Mouse (Mus musculus) mesoderm, embryonic 11.5 days (tissue): ENCODE data around the gene Msi2.

ENCODE experiments used
- DNase-seq: peaks from one replicate; pipeline ENCODE4 v3.0.0-alpha.2; 2012; ENCODE audit warnings: low read depth, low spot score

Gene Msi2

GRCm38 (mm10) chr11:88592099-88592498 is 126.2 kb downstream of the Msi2 start:
- DNase-seq = no peak

- no peak for DNase-seq
These were observed 127.7 kb downstream of the Msi2 start for GRCm38 (mm10) chr11:88590647-88591046.

- DNase-seq = no peak
These were observed 128.7 kb downstream of the Msi2 start for GRCm38 (mm10) chr11:88589641-88590040.

GRCm38 (mm10) chr11:88588688-88589210 is 129.6 kb downstream of the Msi2 start:
- DNase-seq = no peak

GRCm38 (mm10) chr11:88587710-88588109 is 130.6 kb downstream of the Msi2 start:
- DNase-seq = no peak

GRCm38 (mm10) chr11:88585880-88586279 is 132.4 kb downstream of the Msi2 start:
- no peak for DNase-seq

- peak; percentile 75 for DNase-seq
These were observed 133.1 kb downstream of the Msi2 start for GRCm38 (mm10) chr11:88585171-88585632.

GRCm38 (mm10) chr11:88583866-88584265 is 134.4 kb downstream of the Msi2 start:
- DNase-seq = no peak

GRCm38 (mm10) chr11:88583259-88583833 is 135.0 kb downstream of the Msi2 start:
- peak; percentile 74 for DNase-seq

GRCm38 (mm10) chr11:88582781-88583180 is 135.5 kb downstream of the Msi2 start:
- DNase-seq = no peak

- no peak for DNase-seq
These were observed 136.1 kb downstream of the Msi2 start for GRCm38 (mm10) chr11:88582021-88582707.

- DNase-seq = no peak
These were observed 136.9 kb downstream of the Msi2 start for GRCm38 (mm10) chr11:88581375-88581774.

GRCm38 (mm10) chr11:88578700-88579099 is 139.6 kb downstream of the Msi2 start:
- no peak for DNase-seq

GRCm38 (mm10) chr11:88577076-88577475 is 141.2 kb downstream of the Msi2 start:
- no peak for DNase-seq

GRCm38 (mm10) chr11:88576233-88576998 is 141.9 kb downstream of the Msi2 start:
- DNase-seq = no peak

- no peak for DNase-seq
These were observed 143.5 kb downstream of the Msi2 start for GRCm38 (mm10) chr11:88574575-88575360.

- DNase-seq = no peak
These were observed 145.3 kb downstream of the Msi2 start for GRCm38 (mm10) chr11:88573013-88573412.

GRCm38 (mm10) chr11:88572461-88572860 is 145.9 kb downstream of the Msi2 start:
- DNase-seq = peak; percentile 70

- no peak for DNase-seq
These were observed 147.6 kb downstream of the Msi2 start for GRCm38 (mm10) chr11:88570715-88571202.

- no peak for DNase-seq
These were observed 151.4 kb downstream of the Msi2 start for GRCm38 (mm10) chr11:88566613-88567606.
